Mouse (Mus musculus): ENCODE results near the gene Adipor2.

- TF ChIP-seq CTCF (IDR thresholded peaks at IDR 0.05): no peak
- no peak for TF ChIP-seq POLR2A (IDR thresholded peaks at IDR 0.05; ENCODE audit: insufficient read depth, low read depth, low read length)
- no peak for TF ChIP-seq EP300 (IDR thresholded peaks at IDR 0.05; ENCODE audit: insufficient read depth, low read depth, low read length)
Observed at GRCm38 (mm10) chr6:119434394-119434793, 16.9 kb upstream of the Adipor2 start.

Data from heart, adult 2 months (tissue).